Mouse (Mus musculus): Measurements from ENCODE around the gene Psmg4. TPM values are rescaled to one million over a fixed set of nuclear protein-coding genes. Genes with fewer than 3 reads are reported as not detected.

Gene Psmg4
- polyA plus RNA-seq, 1 experiment from 2014 or later = 120 TPM

- H3K27ac ChIP-seq (ENCODE audit: low read depth, low read length) = no peak overlapping the region
- no peak overlapping the region for H3K4me2 ChIP-seq
- ATAC-seq (ENCODE audit: low FRiP score) (no peak), DNase-seq (ENCODE audit: low spot score, missing footprints) (no peak)
- H3K9me3 ChIP-seq (ENCODE audit: control insufficient read depth, low read length) = no peaks in the 10 kb centered on the region
- H3K27me3 ChIP-seq (ENCODE audit: control insufficient read depth, insufficient read depth, low read length) = no peaks in the 10 kb centered on the region
- H3K36me3 ChIP-seq (ENCODE audit: control insufficient read depth, insufficient read depth, low read length) = no peaks in the 10 kb centered on the region
- no peak overlapping the region for H3K9ac ChIP-seq (ENCODE audit: low read length)
- no peak overlapping the region for H3K4me3 ChIP-seq (ENCODE audit: low read depth, low read length)
- WGBS = 93% methylated on average over 6 of the region's 6 CpGs
- no peaks in the 10 kb centered on the region for H3K4me1 ChIP-seq (ENCODE audit: control insufficient read depth, insufficient read depth, low read length)
Observed at GRCm38 (mm10) chr13:34174025-34174424, 11.3 kb downstream of the Psmg4 start.

- no peak overlapping the region for H3K27ac ChIP-seq (ENCODE audit: low read depth, low read length)
- H3K27me3 ChIP-seq (ENCODE audit: control insufficient read depth, insufficient read depth, low read length) = no peaks in the 10 kb centered on the region
- WGBS = 89% methylated on average over 5 of the region's 5 CpGs
- no peak for ATAC-seq (ENCODE audit: low FRiP score)
- H3K9me3 ChIP-seq (ENCODE audit: control insufficient read depth, low read length) = no peaks in the 10 kb centered on the region
- H3K9ac ChIP-seq (ENCODE audit: low read length) = no peak overlapping the region
- DNase-seq (ENCODE audit: low spot score, missing footprints) = no peak
- H3K4me3 ChIP-seq (ENCODE audit: low read depth, low read length) = no peak overlapping the region
- no peak overlapping the region for H3K4me2 ChIP-seq
- H3K4me1 ChIP-seq (ENCODE audit: control insufficient read depth, insufficient read depth, low read length) = no peaks in the 10 kb centered on the region
- peaks cover 12% of the 10 kb centered on the region for H3K36me3 ChIP-seq (ENCODE audit: control insufficient read depth, insufficient read depth, low read length)
Observed at GRCm38 (mm10) chr13:34181624-34182023, 18.9 kb downstream of the Psmg4 start.

- H3K27ac ChIP-seq (ENCODE audit: low read depth, low read length) = no peak overlapping the region
- H3K9me3 ChIP-seq (ENCODE audit: control insufficient read depth, low read length) = no peaks in the 10 kb centered on the region
- H3K36me3 ChIP-seq (ENCODE audit: control insufficient read depth, insufficient read depth, low read length) = peaks cover 12% of the 10 kb centered on the region
- H3K27me3 ChIP-seq (ENCODE audit: control insufficient read depth, insufficient read depth, low read length) = no peaks in the 10 kb centered on the region
- H3K4me1 ChIP-seq (ENCODE audit: control insufficient read depth, insufficient read depth, low read length) = no peaks in the 10 kb centered on the region
- no peak for ATAC-seq (ENCODE audit: low FRiP score)
- no peak overlapping the region for H3K4me3 ChIP-seq (ENCODE audit: low read depth, low read length)
- no peak overlapping the region for H3K9ac ChIP-seq (ENCODE audit: low read length)
- WGBS = 85% methylated on average over 2 of the region's 2 CpGs
- DNase-seq (ENCODE audit: low spot score, missing footprints) = no peak
- no peak overlapping the region for H3K4me2 ChIP-seq
Observed at GRCm38 (mm10) chr13:34185371-34185770, 22.6 kb downstream of the Psmg4 start.

GRCm38 (mm10) chr13:34187571-34187970 is 24.8 kb downstream of the Psmg4 start:
- 14% methylated on average over 5 of the region's 5 CpGs for whole genome bisulfite sequencing
- Histone ChIP-seq H3K4me1 (ENCODE audit: control insufficient read depth, insufficient read depth, low read length) (no peaks in the 10 kb centered on the region), H3K36me3 (ENCODE audit: control insufficient read depth, insufficient read depth, low read length) (peaks cover 3% of the 10 kb centered on the region; the same call in 1 of the 2 replicates), H3K4me3 (ENCODE audit: low read depth, low read length) (no peak overlapping the region), H3K27ac (ENCODE audit: low read depth, low read length) (no peak overlapping the region), H3K27me3 (ENCODE audit: control insufficient read depth, insufficient read depth, low read length) (no peaks in the 10 kb centered on the region), H3K4me2 (no peak overlapping the region), H3K9me3 (ENCODE audit: control insufficient read depth, low read length) (no peaks in the 10 kb centered on the region), H3K9ac (ENCODE audit: low read length) (no peak overlapping the region)
- ATAC-seq (ENCODE audit: low FRiP score) (peak; percentile 86), DNase-seq (ENCODE audit: low spot score, missing footprints) (peak; percentile 95)

- DNase-seq (ENCODE audit: low spot score, missing footprints) = no peak
- WGBS = 76% methylated on average over 8 of the region's 8 CpGs
- ATAC-seq (ENCODE audit: low FRiP score) = peak; percentile 52
- Histone ChIP-seq H3K4me2 (no peak overlapping the region), H3K36me3 (ENCODE audit: control insufficient read depth, insufficient read depth, low read length) (peaks cover 9% of the 10 kb centered on the region), H3K4me1 (ENCODE audit: control insufficient read depth, insufficient read depth, low read length) (peaks cover 13% of the 10 kb centered on the region), H3K27ac (ENCODE audit: low read depth, low read length) (0 out of 2 replicates have a peak overlapping the region, but pooled peaks have one; percentile 30), H3K9me3 (ENCODE audit: control insufficient read depth, low read length) (no peaks in the 10 kb centered on the region), H3K27me3 (ENCODE audit: control insufficient read depth, insufficient read depth, low read length) (no peaks in the 10 kb centered on the region), H3K4me3 (ENCODE audit: low read depth, low read length) (no peak overlapping the region), H3K9ac (ENCODE audit: low read length) (no peak overlapping the region)
Observed at GRCm38 (mm10) chr13:34192414-34193191, 29.8 kb downstream of the Psmg4 start.

- Histone ChIP-seq H3K4me2 (no peak overlapping the region), H3K4me3 (ENCODE audit: low read depth, low read length) (no peak overlapping the region), H3K27ac (ENCODE audit: low read depth, low read length) (peak overlapping the region; percentile 30; the same call in 1 of the 2 replicates), H3K36me3 (ENCODE audit: control insufficient read depth, insufficient read depth, low read length) (peaks cover 9% of the 10 kb centered on the region), H3K27me3 (ENCODE audit: control insufficient read depth, insufficient read depth, low read length) (no peaks in the 10 kb centered on the region), H3K9ac (ENCODE audit: low read length) (no peak overlapping the region), H3K9me3 (ENCODE audit: control insufficient read depth, low read length) (no peaks in the 10 kb centered on the region), H3K4me1 (ENCODE audit: control insufficient read depth, insufficient read depth, low read length) (peaks cover 13% of the 10 kb centered on the region)
- DNase-seq (ENCODE audit: low spot score, missing footprints) (peak; percentile 86), ATAC-seq (ENCODE audit: low FRiP score) (peak; percentile 67; the same call in 1 of the 2 replicates)
- 50% methylated on average over 8 of the region's 8 CpGs for WGBS
Observed at GRCm38 (mm10) chr13:34193384-34193783, 30.6 kb downstream of the Psmg4 start.

- H3K27me3 ChIP-seq (ENCODE audit: control insufficient read depth, insufficient read depth, low read length) = no peaks in the 10 kb centered on the region
- DNase-seq (ENCODE audit: low spot score, missing footprints) (no peak), ATAC-seq (ENCODE audit: low FRiP score) (no peak)
- 100% methylated on average over 1 of the region's 1 CpGs for WGBS
- H3K4me2 ChIP-seq = no peak overlapping the region
- no peaks in the 10 kb centered on the region for H3K9me3 ChIP-seq (ENCODE audit: control insufficient read depth, low read length)
- no peak overlapping the region for H3K4me3 ChIP-seq (ENCODE audit: low read depth, low read length)
- H3K9ac ChIP-seq (ENCODE audit: low read length) = no peak overlapping the region
- peaks cover 9% of the 10 kb centered on the region for H3K36me3 ChIP-seq (ENCODE audit: control insufficient read depth, insufficient read depth, low read length)
- H3K27ac ChIP-seq (ENCODE audit: low read depth, low read length) = no peak overlapping the region
- H3K4me1 ChIP-seq (ENCODE audit: control insufficient read depth, insufficient read depth, low read length) = peaks cover 13% of the 10 kb centered on the region
Observed at GRCm38 (mm10) chr13:34195676-34196075, 32.9 kb downstream of the Psmg4 start.

GRCm38 (mm10) chr13:34205216-34205615 is 42.5 kb downstream of the Psmg4 start:
- H3K4me1 ChIP-seq (ENCODE audit: control insufficient read depth, insufficient read depth, low read length) = no peaks in the 10 kb centered on the region
- no peak overlapping the region for H3K27ac ChIP-seq (ENCODE audit: low read depth, low read length)
- ATAC-seq (ENCODE audit: low FRiP score) = no peak
- H3K27me3 ChIP-seq (ENCODE audit: control insufficient read depth, insufficient read depth, low read length) = no peaks in the 10 kb centered on the region
- DNase-seq (ENCODE audit: low spot score, missing footprints) = no peak
- H3K9me3 ChIP-seq (ENCODE audit: control insufficient read depth, low read length) = no peaks in the 10 kb centered on the region
- H3K4me3 ChIP-seq (ENCODE audit: low read depth, low read length) = no peak overlapping the region
- H3K4me2 ChIP-seq = no peak overlapping the region
- 88% methylated on average over 3 of the region's 3 CpGs for WGBS
- peaks cover 2% of the 10 kb centered on the region; the same call in 1 of the 2 replicates for H3K36me3 ChIP-seq (ENCODE audit: control insufficient read depth, insufficient read depth, low read length)
- H3K9ac ChIP-seq (ENCODE audit: low read length) = no peak overlapping the region

GRCm38 (mm10) chr13:34207714-34208470 is 45.1 kb downstream of the Psmg4 start:
- WGBS = 87% methylated on average over 6 of the region's 6 CpGs
- no peaks in the 10 kb centered on the region for H3K9me3 ChIP-seq (ENCODE audit: control insufficient read depth, low read length)
- H3K4me3 ChIP-seq (ENCODE audit: low read depth, low read length) = no peak overlapping the region
- no peak overlapping the region for H3K9ac ChIP-seq (ENCODE audit: low read length)
- H3K27me3 ChIP-seq (ENCODE audit: control insufficient read depth, insufficient read depth, low read length) = no peaks in the 10 kb centered on the region
- no peak overlapping the region for H3K4me2 ChIP-seq
- no peak for ATAC-seq (ENCODE audit: low FRiP score)
- DNase-seq (ENCODE audit: low spot score, missing footprints) = no peak
- peaks cover 4% of the 10 kb centered on the region; the same call in 1 of the 2 replicates for H3K36me3 ChIP-seq (ENCODE audit: control insufficient read depth, insufficient read depth, low read length)
- H3K27ac ChIP-seq (ENCODE audit: low read depth, low read length) = no peak overlapping the region
- no peaks in the 10 kb centered on the region for H3K4me1 ChIP-seq (ENCODE audit: control insufficient read depth, insufficient read depth, low read length)
